Mouse (Mus musculus): Measurements from ENCODE around the gene Ptges2.

Gene Ptges2

DNA sequence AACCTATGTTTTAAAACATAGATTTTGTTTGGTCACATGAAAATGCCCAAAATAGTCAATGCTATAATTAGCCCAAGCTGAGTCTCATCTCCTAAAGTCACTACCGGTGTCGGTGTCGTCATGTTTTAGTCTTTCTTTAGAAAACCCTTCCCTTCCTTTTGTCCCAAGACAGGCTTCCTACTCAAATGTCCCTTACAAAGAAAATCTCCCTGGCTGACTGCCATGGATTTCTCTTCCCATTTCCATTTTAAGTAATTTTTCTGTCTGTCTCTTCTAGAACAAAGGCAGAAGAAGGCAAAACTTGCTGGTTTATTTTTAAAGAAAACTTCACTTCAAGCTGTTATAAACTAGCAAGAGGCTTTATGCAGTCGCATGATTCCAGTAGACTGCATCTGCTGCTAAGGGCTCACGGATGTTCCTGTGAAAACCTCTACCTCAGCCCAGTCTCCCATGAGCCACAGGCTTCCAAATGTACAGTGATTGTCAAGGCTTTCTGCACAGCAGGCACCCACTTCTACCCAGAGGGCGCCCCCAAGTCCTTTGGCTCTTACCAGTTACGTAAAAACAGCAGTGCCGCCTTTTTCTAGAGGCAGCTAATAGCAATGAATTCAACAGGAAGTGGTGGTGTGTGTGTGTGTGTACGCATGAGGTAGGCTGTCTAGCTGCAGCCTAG is 51.7 kb downstream of the Ptges2 start:
- peak; percentile 30 for DNase-seq

DNA sequence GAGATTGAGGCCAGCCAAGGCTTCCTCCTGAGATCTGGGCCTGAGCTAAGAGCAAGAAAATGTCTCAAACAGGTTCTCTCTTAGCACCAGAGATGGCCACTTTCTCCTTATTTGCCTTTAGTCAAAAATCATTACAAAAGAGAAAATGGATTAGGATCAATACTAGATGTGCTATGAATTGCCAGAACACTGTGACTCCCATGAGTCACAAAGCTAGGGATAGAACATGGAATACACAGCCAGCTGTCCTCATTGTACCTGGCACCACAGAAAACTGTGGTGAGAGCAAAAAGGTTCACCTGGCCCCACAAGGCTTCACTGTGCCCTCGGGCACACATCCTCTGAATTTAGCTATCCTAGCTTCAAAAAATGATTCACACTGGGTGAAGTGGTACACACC is 52.8 kb downstream of the Ptges2 start:
- DNase-seq = peak; percentile 12

DNA sequence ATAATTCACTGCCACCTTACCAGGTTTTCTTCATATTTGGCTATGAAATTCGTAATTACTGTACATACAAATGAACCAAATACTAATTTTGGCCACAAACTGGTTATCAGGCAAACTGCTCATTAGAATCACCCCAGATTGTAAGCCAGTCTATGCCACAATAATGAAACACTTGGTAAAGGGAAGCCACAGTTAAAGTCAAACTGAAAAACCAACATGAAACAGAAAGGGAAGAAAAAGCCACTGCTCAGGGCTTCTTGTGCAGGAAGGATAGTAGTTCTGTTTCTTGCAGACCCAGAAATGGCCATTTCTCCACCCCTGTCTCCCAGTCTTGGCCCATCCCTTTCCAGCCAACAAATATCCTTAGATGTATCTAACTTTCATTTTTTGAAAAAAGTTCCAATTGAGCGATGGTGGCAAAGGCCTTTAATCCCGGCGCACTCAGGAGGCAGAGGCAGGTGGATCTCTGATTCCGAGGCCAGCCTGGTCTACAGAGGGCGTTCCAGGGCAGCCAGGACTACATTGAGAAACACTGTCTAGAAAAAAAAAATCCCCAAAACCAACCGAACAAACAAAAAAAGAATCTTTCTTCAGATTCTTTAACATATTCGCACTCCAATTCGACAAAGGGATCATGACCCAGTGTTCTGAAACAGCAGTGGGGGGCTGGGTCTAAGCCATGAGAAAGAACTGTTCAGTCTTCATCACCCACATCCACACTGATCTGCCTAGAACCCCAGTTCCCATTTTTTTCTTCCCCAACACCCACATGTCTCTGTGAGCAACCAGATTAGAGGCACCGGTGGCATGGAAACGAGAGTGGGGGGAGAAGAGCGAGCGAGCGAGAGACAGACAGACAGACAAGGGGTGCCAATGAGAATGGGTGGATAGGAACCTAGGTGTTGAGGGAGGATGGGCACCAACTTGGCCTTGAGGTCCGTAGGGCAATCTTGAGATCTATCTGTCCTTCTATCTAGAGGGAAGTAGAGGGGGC is 54.4 kb downstream of the Ptges2 start, which contains the start of gene Naif1:
Gene Naif1 (plus strand): TSS at position 697 of the 994 bp plus-strand sequence.
- peak; percentile 58 for DNase-seq

GRCm38 (mm10) chr2:32450881-32451844 is 55.5 kb downstream of the Ptges2 start, which contains the start of gene Slc25a25:
TSS of gene Slc25a25 (minus strand) at chr2:32451445.
- DNase-seq = peak; percentile 98

DNA sequence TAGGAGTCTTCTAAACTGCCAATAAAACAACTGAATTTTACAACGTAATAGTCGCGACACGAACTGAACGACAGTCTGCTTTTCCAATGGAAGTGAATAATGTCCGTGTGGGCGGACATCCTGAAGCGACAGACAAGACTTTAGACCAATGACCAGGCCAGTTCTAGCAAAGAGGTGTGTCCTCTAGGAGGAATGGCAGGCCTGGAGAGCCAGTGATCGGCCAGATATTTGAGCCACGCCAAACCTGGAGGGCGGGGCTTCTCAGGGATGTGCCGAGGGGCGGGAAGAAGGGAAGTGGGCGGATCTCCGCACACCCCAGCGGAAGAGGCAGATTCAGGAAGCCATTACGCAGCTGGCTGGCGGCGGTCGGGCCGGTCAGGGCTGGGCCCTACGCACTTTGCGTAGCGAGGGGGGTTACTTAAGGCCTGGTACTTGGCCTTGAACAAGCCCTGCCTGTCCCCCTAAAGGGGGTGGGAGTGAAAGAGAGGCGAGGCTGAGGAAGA is 56.2 kb downstream of the Ptges2 start:
- peak; percentile 100 for DNase-seq

GRCm38 (mm10) chr2:32452441-32452971 is 56.8 kb downstream of the Ptges2 start:
- no peak for DNase-seq

- peak; percentile 34 for DNase-seq
Measured at GRCm38 (mm10) chr2:32453641-32454303, 58.1 kb downstream of the Ptges2 start.

- peak; percentile 27 for DNase-seq
Measured at GRCm38 (mm10) chr2:32454633-32455032, 58.9 kb downstream of the Ptges2 start.

- no peak for DNase-seq
Measured at GRCm38 (mm10) chr2:32455101-32455500, 59.4 kb downstream of the Ptges2 start.

Data from cerebellum, adult 9-10 months (tissue).